Comparison of ENCODE assay signal across 13 mouse cellular contexts in the genomic region with DNA sequence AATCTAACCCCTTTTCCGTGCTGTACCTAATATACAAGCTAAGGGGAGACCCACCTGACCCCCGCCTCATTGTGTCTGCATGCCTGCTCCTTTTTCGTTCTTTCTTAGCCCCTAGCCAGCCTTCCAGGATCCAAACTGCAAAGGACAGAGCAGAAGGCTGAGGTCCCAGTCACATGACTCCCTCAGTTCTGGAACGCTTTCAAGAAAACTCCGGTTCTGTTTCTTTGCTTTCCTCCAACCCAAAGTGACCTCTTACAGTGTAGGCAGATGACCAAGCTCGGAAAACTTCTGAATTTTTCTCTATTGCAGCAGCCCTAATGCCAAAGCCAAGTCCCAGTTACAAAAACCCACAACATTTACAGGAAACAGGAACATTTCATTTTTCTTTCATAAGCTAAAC. TPM values are rescaled to one million over a fixed set of nuclear protein-coding genes. Genes with fewer than 3 reads are reported as not detected.
DNase-seq lines count a peak whose midpoint lies in the region; ATAC-seq and TF ChIP-seq lines count a peak whose summit lies in the region.
"Had no signal": no experiment of that assay in that cellular context is flagged by ENCODE, and none has a peak within 500 bp of the region (broad histone marks: within the 10 kb centered on the region; RNA-seq: fewer than 3 reads in every experiment).

No protein-coding gene starts in this region.

- H3K4me1 ChIP-seq in intestine, postnatal 0 days (replicated peaks; ENCODE audit: control insufficient read depth, insufficient read depth, low read length) = no peaks in the 10 kb centered on the region
- H3K4me1 ChIP-seq in intestine, embryonic 15.5 days (replicated peaks) = peaks cover 2% of the 10 kb centered on the region; the same call in 1 of the 2 replicates
- H3K4me1 ChIP-seq in bone marrow macrophage, adult 2 months (ENCODE audit: control insufficient read depth, insufficient read depth, low read length) = peaks cover 38% of the 10 kb centered on the region
- no peaks in the 10 kb centered on the region for H3K4me1 ChIP-seq in forebrain, embryonic 14.5 days (ENCODE audit: control insufficient read depth, insufficient read depth, low read length)
- no peaks in the 10 kb centered on the region for H3K4me1 ChIP-seq in hindbrain, embryonic 14.5 days (replicated peaks; ENCODE audit: control insufficient read depth, insufficient read depth, low read length)
- H3K4me1 ChIP-seq: limb, embryonic 12.5 days had no signal

- TF ChIP-seq CTCF in intestine, postnatal 0 days (IDR thresholded peaks at IDR 0.05; ENCODE audit: low read depth) = no peak
- TF ChIP-seq CTCF in bone marrow macrophage, adult 2 months (IDR thresholded peaks at IDR 0.05; ENCODE audit: low read depth, low read length) = no peak

- WGBS in intestine, postnatal 0 days = 74% methylated on average over 6 of the region's 6 CpGs
- WGBS in intestine, embryonic 15.5 days = 74% methylated on average over 6 of the region's 6 CpGs
- 84% methylated on average over 6 of the region's 6 CpGs for WGBS in forebrain, embryonic 14.5 days
- 89% methylated on average over 6 of the region's 6 CpGs for WGBS in hindbrain, embryonic 14.5 days

- TF ChIP-seq POLR2A in bone marrow macrophage, adult 2 months (IDR thresholded peaks at IDR 0.05; ENCODE audit: borderline replicate concordance, low read depth, low read length) = no peak

- no peaks in the 10 kb centered on the region for H3K36me3 ChIP-seq in intestine, postnatal 0 days (ENCODE audit: control insufficient read depth, insufficient read depth)
- no peaks in the 10 kb centered on the region for H3K36me3 ChIP-seq in intestine, embryonic 15.5 days
- H3K36me3 ChIP-seq in forebrain, embryonic 14.5 days (ENCODE audit: control insufficient read depth, insufficient read depth, low read length) = no peaks in the 10 kb centered on the region
- no peaks in the 10 kb centered on the region for H3K36me3 ChIP-seq in hindbrain, embryonic 14.5 days (replicated peaks; ENCODE audit: control insufficient read depth, insufficient read depth)
- H3K36me3 ChIP-seq: hindbrain, embryonic 15.5 days; limb, embryonic 12.5 days had no signal

- H3K4me2 ChIP-seq in intestine, postnatal 0 days (replicated peaks; ENCODE audit: low read depth) = peak overlapping the region; percentile 86; the same call in 1 of the 2 replicates
- H3K4me2 ChIP-seq in intestine, embryonic 15.5 days (replicated peaks) = no peak overlapping the region
- no peak overlapping the region for H3K4me2 ChIP-seq in forebrain, embryonic 14.5 days (ENCODE audit: low read length)
- no peak overlapping the region for H3K4me2 ChIP-seq in hindbrain, embryonic 14.5 days (replicated peaks)

- DNase-seq in heart, postnatal 4 days = peak; percentile 26
- DNase-seq in lung, postnatal 36 days = peak; percentile 58
- DNase-seq in forebrain, embryonic 14.5 days (ENCODE audit: low spot score) = no peak
- DNase-seq in left cerebral cortex, postnatal 14 days (ENCODE audit: low spot score in 2 of 2) = no peak
- no peak for DNase-seq in hindbrain, embryonic 14.5 days (ENCODE audit: low spot score)
- DNase-seq: midbrain, embryonic 14.5 days had no signal

- no peaks in the 10 kb centered on the region for H3K27me3 ChIP-seq in intestine, postnatal 0 days (replicated peaks; ENCODE audit: control insufficient read depth, insufficient read depth, low read length)
- H3K27me3 ChIP-seq in intestine, embryonic 15.5 days (replicated peaks) = no peaks in the 10 kb centered on the region
- no peaks in the 10 kb centered on the region for H3K27me3 ChIP-seq in forebrain, embryonic 14.5 days (replicated peaks; ENCODE audit: control insufficient read depth, insufficient read depth, low read length)
- no peaks in the 10 kb centered on the region for H3K27me3 ChIP-seq in hindbrain, embryonic 14.5 days (ENCODE audit: control insufficient read depth, insufficient read depth, low read length)
- H3K27me3 ChIP-seq: hindbrain, embryonic 15.5 days; limb, embryonic 12.5 days had no signal

- no peak overlapping the region for H3K9ac ChIP-seq in intestine, postnatal 0 days (ENCODE audit: low read depth, low read length)
- H3K9ac ChIP-seq in intestine, embryonic 15.5 days = no peak overlapping the region
- H3K9ac ChIP-seq in forebrain, embryonic 14.5 days (ENCODE audit: low read length) = no peak overlapping the region
- H3K9ac ChIP-seq in hindbrain, embryonic 14.5 days = no peak overlapping the region
- H3K9ac ChIP-seq: hindbrain, embryonic 15.5 days had no signal

- no peaks in the 10 kb centered on the region for H3K9me3 ChIP-seq in intestine, postnatal 0 days (ENCODE audit: control insufficient read depth)
- no peaks in the 10 kb centered on the region for H3K9me3 ChIP-seq in intestine, embryonic 15.5 days
- no peaks in the 10 kb centered on the region for H3K9me3 ChIP-seq in forebrain, embryonic 14.5 days (replicated peaks; ENCODE audit: control insufficient read depth, low read length)
- H3K9me3 ChIP-seq in hindbrain, embryonic 14.5 days (ENCODE audit: control insufficient read depth, low read length) = no peaks in the 10 kb centered on the region
- H3K9me3 ChIP-seq: forebrain, embryonic 13.5 days; hindbrain, embryonic 15.5 days; limb, embryonic 12.5 days had no signal

- intact Hi-C loops in left cerebral cortex, postnatal 14 days (cut with DNase I) = no loop called here

- H3K4me3 ChIP-seq in intestine, postnatal 0 days (ENCODE audit: low read depth, low read length) = no peak overlapping the region
- no peak overlapping the region for H3K4me3 ChIP-seq in intestine, embryonic 15.5 days (replicated peaks)
- H3K4me3 ChIP-seq in bone marrow macrophage, adult 2 months (ENCODE audit: insufficient read depth, low read length) = peak overlapping the region; percentile 72
- no peak overlapping the region for H3K4me3 ChIP-seq in forebrain, embryonic 14.5 days (ENCODE audit: low read depth, low read length)
- H3K4me3 ChIP-seq in hindbrain, embryonic 14.5 days (replicated peaks; ENCODE audit: low read length) = no peak overlapping the region

- no peak for ATAC-seq in intestine, postnatal 0 days
- no peak for ATAC-seq in intestine, embryonic 15.5 days
- ATAC-seq in forebrain, embryonic 14.5 days = no peak
- no peak for ATAC-seq in hindbrain, embryonic 14.5 days (ENCODE audit: low FRiP score)

- H3K27ac ChIP-seq in intestine, postnatal 0 days (ENCODE audit: low read depth, low read length) = no peak overlapping the region
- no peak overlapping the region for H3K27ac ChIP-seq in intestine, embryonic 15.5 days
- H3K27ac ChIP-seq in bone marrow macrophage, adult 2 months (ENCODE audit: insufficient read depth, low read depth, low read length) = peak overlapping the region; percentile 96
- no peak overlapping the region for H3K27ac ChIP-seq in forebrain, embryonic 14.5 days (ENCODE audit: low read depth, low read length)
- no peak overlapping the region for H3K27ac ChIP-seq in hindbrain, embryonic 14.5 days
- H3K27ac ChIP-seq: forebrain, embryonic 13.5 days; hindbrain, embryonic 15.5 days; limb, embryonic 12.5 days had no signal

RNA-seq across cellular contexts. Expression of a gene that starts 0.6 kb away (rescaled TPM):
- polyA plus RNA-seq in intestine, postnatal 0 days (2015; fragmentation: Nextera tagmentation; extraction: Ambion mirVana) = 2.4 and 2.6 TPM in 2 replicates
- 1.4 and 2.2 TPM in 2 replicates for polyA plus RNA-seq in intestine, embryonic 15.5 days (2015; fragmentation: Nextera tagmentation; extraction: Ambion mirVana)
- 20.6 and 24.7 TPM in 2 replicates for polyA plus RNA-seq in bone marrow macrophage, adult 2 months (2012; ENCODE audit: insufficient read depth, insufficient read length, missing spikeins)
- under 1 TPM in 1 of 2 experiments, not detected in 1; 0.33 TPM for total RNA-seq in heart, postnatal 4 days (2021)
- polyA plus RNA-seq in forebrain, embryonic 14.5 days (2014; fragmentation: Nextera tagmentation; extraction: Ambion mirVana) = 0.27 TPM in 1 of 2 replicates, not detected in the other
- total RNA-seq in left cerebral cortex, postnatal 14 days (2021) = under 1 TPM in 1 of 2 experiments, not detected in 1; 0.51 TPM
- polyA plus RNA-seq in hindbrain, embryonic 14.5 days (2014; fragmentation: Nextera tagmentation; extraction: Ambion mirVana) = 0.38 and 0.90 TPM in 2 replicates

RNA-seq across cellular contexts. Expression of a gene that starts 32.1 kb away (rescaled TPM):
- polyA plus RNA-seq in intestine, postnatal 0 days (2015; fragmentation: Nextera tagmentation; extraction: Ambion mirVana) = 1.1 and 1.4 TPM in 2 replicates
- 0.87 and 0.98 TPM in 2 replicates for polyA plus RNA-seq in intestine, embryonic 15.5 days (2015; fragmentation: Nextera tagmentation; extraction: Ambion mirVana)
- polyA plus RNA-seq in bone marrow macrophage, adult 2 months (2012; ENCODE audit: insufficient read depth, insufficient read length, missing spikeins) = not detected in 2 replicates
- 1 to 10 TPM; 1.4 to 1.6 TPM for total RNA-seq in heart, postnatal 4 days (2021)
- polyA plus RNA-seq in forebrain, embryonic 14.5 days (2014; fragmentation: Nextera tagmentation; extraction: Ambion mirVana) = 0.39 and 0.59 TPM in 2 replicates
- total RNA-seq in left cerebral cortex, postnatal 14 days (2021) = 1 to 10 TPM; 1.9 to 2.5 TPM
- 0.66 and 0.73 TPM in 2 replicates for polyA plus RNA-seq in hindbrain, embryonic 14.5 days (2014; fragmentation: Nextera tagmentation; extraction: Ambion mirVana)
- polyA plus RNA-seq: activated CD4-positive, CD25-positive, alpha-beta regulatory T cell, adult 4 months had no signal

Comparison
In these comparisons a context has a peak if more than half of its experiments do, and no peak if none do; other contexts are left out.
1. DNase-seq: peak in heart, postnatal 4 days (single experiment) and lung, postnatal 36 days (single experiment); none in forebrain, embryonic 14.5 days (single experiment), left cerebral cortex, postnatal 14 days (0 of 2) and hindbrain, embryonic 14.5 days (single experiment).